Mouse (Mus musculus): Measurements from ENCODE around the gene Arhgef16. TPM values are rescaled to one million over a fixed set of nuclear protein-coding genes. Genes with fewer than 3 reads are reported as not detected.

Arhgef16 gene
- 4.2 and 6.8 TPM in 2 replicates for total RNA-seq (2012; rRNA removed)

- Histone ChIP-seq H3K36me3 (ENCODE audit: control insufficient read depth, insufficient read depth, low read length, poor library complexity, severe bottlenecking) (no peaks in the 10 kb centered on the region), H3K27ac (ENCODE audit: insufficient read depth, low read depth, low read length, poor library complexity, severe bottlenecking) (no peak within 1 kb of the TSS), H3K9me3 (ENCODE audit: control insufficient read depth, insufficient read depth, low read depth, low read length) (no peaks in the 10 kb centered on the region), H3K4me3 (ENCODE audit: insufficient read depth in 1 of 2, low read depth in 1 of 2, low read length in 2 of 2, poor library complexity in 1 of 2, severe bottlenecking in 1 of 2) (no peak within 1 kb of the TSS), H3K9ac (ENCODE audit: insufficient read depth, low read depth, low read length, poor library complexity, severe bottlenecking) (no peak within 1 kb of the TSS), H3K4me1 (ENCODE audit: control insufficient read depth in 2 of 2, insufficient read depth in 2 of 2, low read length in 2 of 2, poor library complexity in 1 of 2) (peaks cover 1 to 15% of the 10 kb centered on the region in 2 experiments; a peak in 1 of 4 replicates)
- 0 out of 2 replicates have a peak, but pooled peaks have one; percentile 58 for TF ChIP-seq ZC3H11A (IDR thresholded peaks at IDR 0.05; ENCODE audit: borderline replicate concordance, low read depth, low read length)
- TF ChIP-seq MAFK (IDR thresholded peaks at IDR 0.05; ENCODE audit: insufficient read depth, low read depth, low read length) = no peak
- in situ Hi-C loops (cut with MboI; ENCODE audit: low sequenced_read_pairs in 2 of 2, unreplicated experiment in 2 of 2) = no loop called here
- peak; percentile 65 for DNase-seq (ENCODE audit: low read depth, low spot score)
Observed at GRCm38 (mm10) chr4:154301466-154301881, at the start of gene Arhgef16. Gene Arhgef16 (minus strand): TSS chr4:154301676.

DNA sequence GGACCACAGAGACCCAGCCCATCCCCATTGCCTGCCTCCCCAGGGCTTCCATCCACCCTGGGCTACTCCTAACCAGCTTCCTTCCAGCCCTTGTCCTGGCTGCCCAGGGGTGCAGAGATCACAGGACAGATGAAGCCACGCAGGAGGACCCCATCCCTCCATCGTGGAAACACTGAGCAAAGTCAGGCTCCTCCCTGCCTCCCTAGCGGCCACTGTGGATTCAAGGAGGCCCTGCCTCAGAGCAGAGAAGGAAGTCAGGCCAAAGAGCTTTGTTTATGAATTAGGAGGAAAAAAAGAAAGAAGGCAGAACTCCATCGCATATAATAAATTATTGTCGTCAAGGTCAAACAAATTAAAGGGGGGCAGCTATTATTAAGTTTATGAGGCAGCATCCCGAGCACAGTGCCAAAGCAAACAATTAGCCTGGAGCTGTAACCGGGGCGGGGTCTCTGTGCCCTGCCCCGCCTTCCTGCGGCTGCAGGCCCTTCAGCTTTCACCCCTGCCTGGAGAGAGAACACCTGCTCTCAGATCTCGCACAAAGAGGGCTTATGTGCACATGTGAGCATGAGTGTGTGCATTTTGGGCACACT is 46.8 kb upstream of the Arhgef16 start:
- no peaks in the 10 kb centered on the region for H3K9me3 ChIP-seq (ENCODE audit: control insufficient read depth, insufficient read depth, low read depth, low read length)
- in situ Hi-C loops (cut with MboI; ENCODE audit: low sequenced_read_pairs in 2 of 2, unreplicated experiment in 2 of 2) = no loop called here

GRCm38 (mm10) chr4:154346731-154347522 is 45.5 kb upstream of the Arhgef16 start:
- no peak for TF ChIP-seq MAFK (IDR thresholded peaks at IDR 0.05; ENCODE audit: insufficient read depth, low read depth, low read length)
- TF ChIP-seq ZC3H11A (IDR thresholded peaks at IDR 0.05; ENCODE audit: borderline replicate concordance, low read depth, low read length) = no peak
- TF ChIP-seq CHD2 (IDR thresholded peaks at IDR 0.05; ENCODE audit: low read depth, low read length) = no peak
- no peak for TF ChIP-seq HCFC1 (IDR thresholded peaks at IDR 0.05; ENCODE audit: borderline replicate concordance, insufficient read depth, low read length)
- no peak for TF ChIP-seq ZNF384 (IDR thresholded peaks at IDR 0.05; ENCODE audit: low read depth, low read length)
- peaks cover 2 to 6% of the 10 kb centered on the region in 2 experiments; a peak in 2 of 4 replicates for H3K4me1 ChIP-seq (ENCODE audit: control insufficient read depth in 2 of 2, insufficient read depth in 2 of 2, low read length in 2 of 2, poor library complexity in 1 of 2)
- no peak overlapping the region for H3K4me3 ChIP-seq (ENCODE audit: insufficient read depth in 1 of 2, low read depth in 1 of 2, low read length in 2 of 2, poor library complexity in 1 of 2, severe bottlenecking in 1 of 2)
- in situ Hi-C loops (cut with MboI; ENCODE audit: low sequenced_read_pairs in 2 of 2, unreplicated experiment in 2 of 2) = no loop called here
- H3K36me3 ChIP-seq (ENCODE audit: control insufficient read depth, insufficient read depth, low read length, poor library complexity, severe bottlenecking) = no peaks in the 10 kb centered on the region
- no peak overlapping the region for H3K27ac ChIP-seq (ENCODE audit: insufficient read depth, low read depth, low read length, poor library complexity, severe bottlenecking)
- H3K9me3 ChIP-seq (ENCODE audit: control insufficient read depth, insufficient read depth, low read depth, low read length) = no peaks in the 10 kb centered on the region
- no peak overlapping the region for H3K9ac ChIP-seq (ENCODE audit: insufficient read depth, low read depth, low read length, poor library complexity, severe bottlenecking)
- DNase-seq (ENCODE audit: low read depth, low spot score) = no peak

More for the DNA sequence above, 46.8 kb upstream of the Arhgef16 start:
- H3K27ac ChIP-seq (ENCODE audit: insufficient read depth, low read depth, low read length, poor library complexity, severe bottlenecking) = no peak overlapping the region
- no peak overlapping the region for H3K4me3 ChIP-seq (ENCODE audit: insufficient read depth in 1 of 2, low read depth in 1 of 2, low read length in 2 of 2, poor library complexity in 1 of 2, severe bottlenecking in 1 of 2)
- peaks cover 2 to 6% of the 10 kb centered on the region in 2 experiments; a peak in 2 of 4 replicates for H3K4me1 ChIP-seq (ENCODE audit: control insufficient read depth in 2 of 2, insufficient read depth in 2 of 2, low read length in 2 of 2, poor library complexity in 1 of 2)
- TF ChIP-seq ZNF384 (IDR thresholded peaks at IDR 0.05; ENCODE audit: low read depth, low read length) (no peak), ZC3H11A (IDR thresholded peaks at IDR 0.05; ENCODE audit: borderline replicate concordance, low read depth, low read length) (no peak), HCFC1 (IDR thresholded peaks at IDR 0.05; ENCODE audit: borderline replicate concordance, insufficient read depth, low read length) (no peak), CHD2 (IDR thresholded peaks at IDR 0.05; ENCODE audit: low read depth, low read length) (no peak), MAFK (IDR thresholded peaks at IDR 0.05; ENCODE audit: insufficient read depth, low read depth, low read length) (no peak)
- no peak overlapping the region for H3K9ac ChIP-seq (ENCODE audit: insufficient read depth, low read depth, low read length, poor library complexity, severe bottlenecking)
- DNase-seq (ENCODE audit: low read depth, low spot score) = no peak
- H3K36me3 ChIP-seq (ENCODE audit: control insufficient read depth, insufficient read depth, low read length, poor library complexity, severe bottlenecking) = no peaks in the 10 kb centered on the region

GRCm38 (mm10) chr4:154336650-154337049 is 35.2 kb upstream of the Arhgef16 start:
- no peak for TF ChIP-seq ZNF384 (IDR thresholded peaks at IDR 0.05; ENCODE audit: low read depth, low read length)
- TF ChIP-seq ZC3H11A (IDR thresholded peaks at IDR 0.05; ENCODE audit: borderline replicate concordance, low read depth, low read length) = no peak
- TF ChIP-seq HCFC1 (IDR thresholded peaks at IDR 0.05; ENCODE audit: borderline replicate concordance, insufficient read depth, low read length) = no peak
- TF ChIP-seq CHD2 (IDR thresholded peaks at IDR 0.05; ENCODE audit: low read depth, low read length) = no peak
- no peak for TF ChIP-seq MAFK (IDR thresholded peaks at IDR 0.05; ENCODE audit: insufficient read depth, low read depth, low read length)
- no peaks in the 10 kb centered on the region for H3K36me3 ChIP-seq (ENCODE audit: control insufficient read depth, insufficient read depth, low read length, poor library complexity, severe bottlenecking)
- no peak overlapping the region for H3K9ac ChIP-seq (ENCODE audit: insufficient read depth, low read depth, low read length, poor library complexity, severe bottlenecking)

More at GRCm38 (mm10) chr4:154336650-154337049, 35.2 kb upstream of the Arhgef16 start:
- Histone ChIP-seq H3K27ac (ENCODE audit: insufficient read depth, low read depth, low read length, poor library complexity, severe bottlenecking) (no peak overlapping the region), H3K4me1 (ENCODE audit: control insufficient read depth in 2 of 2, insufficient read depth in 2 of 2, low read length in 2 of 2, poor library complexity in 1 of 2) (peaks cover 4 to 7% of the 10 kb centered on the region in 2 experiments; a peak in 1 of 4 replicates), H3K4me3 (ENCODE audit: insufficient read depth in 1 of 2, low read depth in 1 of 2, low read length in 2 of 2, poor library complexity in 1 of 2, severe bottlenecking in 1 of 2) (no peak overlapping the region), H3K9me3 (ENCODE audit: control insufficient read depth, insufficient read depth, low read depth, low read length) (no peaks in the 10 kb centered on the region)
- in situ Hi-C loops (cut with MboI; ENCODE audit: low sequenced_read_pairs in 2 of 2, unreplicated experiment in 2 of 2) = no loop called here
- no peak for DNase-seq (ENCODE audit: low read depth, low spot score)
